Mouse (Mus musculus): ENCODE data around the gene Jhy. TPM values are rescaled to one million over a fixed set of nuclear protein-coding genes. Genes with fewer than 3 reads are reported as not detected.

Gene Jhy
- polyA plus RNA-seq, 1 experiment, result not detected

DNA sequence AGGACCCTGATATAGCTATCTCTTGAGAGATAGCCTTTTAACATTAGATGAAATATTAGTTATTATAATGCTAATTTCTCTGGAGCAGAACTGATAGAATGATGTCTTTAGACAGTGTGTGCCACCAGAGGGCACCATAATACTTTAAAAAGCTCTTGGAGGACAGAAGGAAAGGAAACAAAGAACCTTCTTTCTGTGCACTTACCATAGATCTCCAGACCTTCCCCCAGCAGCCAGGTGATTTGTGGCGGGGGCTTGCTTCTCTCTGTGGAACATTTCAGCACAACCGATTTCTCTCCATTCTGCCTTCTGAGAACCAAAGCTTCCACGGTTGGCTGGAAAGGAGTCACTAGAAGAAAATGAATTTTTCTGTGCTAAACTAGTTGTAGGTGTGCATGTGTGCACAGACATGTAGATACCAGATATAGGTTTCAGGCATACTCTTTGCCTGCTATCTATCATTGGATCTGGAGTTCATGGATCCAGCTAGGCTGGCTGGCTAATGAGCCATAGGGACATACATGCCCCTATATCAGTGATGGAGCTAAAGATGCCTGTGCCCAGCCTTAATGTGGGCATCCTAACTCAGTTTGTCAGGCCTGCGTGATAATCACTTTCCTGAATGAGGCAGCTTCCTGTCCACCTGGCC, 26.1 kb upstream of the Jhy start:
- no peak overlapping the region for H3K27ac ChIP-seq (ENCODE audit: insufficient read depth, low read depth, low read length)

DNA sequence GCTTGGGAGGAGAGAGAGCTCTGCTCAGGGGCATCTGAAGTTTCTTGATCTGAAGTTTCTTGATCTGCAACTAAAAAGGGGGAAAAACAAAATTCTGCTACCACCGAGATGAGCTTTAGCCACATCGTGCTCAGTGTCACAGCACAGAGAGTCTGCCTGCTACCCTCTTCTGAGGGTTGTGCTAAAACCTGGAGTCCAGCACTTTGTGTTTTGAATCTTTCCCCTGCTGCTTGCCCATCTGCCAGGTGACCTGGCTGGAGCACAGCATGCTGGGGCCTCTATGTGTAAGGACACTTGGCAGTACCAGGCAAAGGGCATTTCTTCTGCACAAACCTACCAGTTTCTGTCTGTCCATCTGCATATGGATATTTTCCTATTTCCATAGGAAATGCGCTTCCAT, 20.4 kb upstream of the Jhy start:
- H3K4me3 ChIP-seq (ENCODE audit: insufficient read depth, low read depth, low read length), result no peak overlapping the region
- no peaks in the 10 kb centered on the region for H3K4me1 ChIP-seq (ENCODE audit: control insufficient read depth, insufficient read depth, low read length)
- TF ChIP-seq CTCF (IDR thresholded peaks at IDR 0.05; ENCODE audit: insufficient read depth, low read depth, low read length) (no peak), POLR2A (IDR thresholded peaks at IDR 0.05; ENCODE audit: insufficient read depth, low read depth, low read length) (no peak)
- no peak overlapping the region for H3K27ac ChIP-seq (ENCODE audit: insufficient read depth, low read depth, low read length)
- 75% methylated on average over 3 of the region's 3 CpGs for WGBS

More for the DNA sequence above, 26.1 kb upstream of the Jhy start:
- 38% methylated on average over 4 of the region's 4 CpGs for WGBS
- Histone ChIP-seq H3K4me3 (ENCODE audit: insufficient read depth, low read depth, low read length) (no peak overlapping the region), H3K4me1 (ENCODE audit: control insufficient read depth, insufficient read depth, low read length) (peaks cover 5% of the 10 kb centered on the region; the same call in 1 of the 2 replicates)
- TF ChIP-seq CTCF (IDR thresholded peaks at IDR 0.05; ENCODE audit: insufficient read depth, low read depth, low read length) (no peak), POLR2A (IDR thresholded peaks at IDR 0.05; ENCODE audit: insufficient read depth, low read depth, low read length) (no peak)

DNA sequence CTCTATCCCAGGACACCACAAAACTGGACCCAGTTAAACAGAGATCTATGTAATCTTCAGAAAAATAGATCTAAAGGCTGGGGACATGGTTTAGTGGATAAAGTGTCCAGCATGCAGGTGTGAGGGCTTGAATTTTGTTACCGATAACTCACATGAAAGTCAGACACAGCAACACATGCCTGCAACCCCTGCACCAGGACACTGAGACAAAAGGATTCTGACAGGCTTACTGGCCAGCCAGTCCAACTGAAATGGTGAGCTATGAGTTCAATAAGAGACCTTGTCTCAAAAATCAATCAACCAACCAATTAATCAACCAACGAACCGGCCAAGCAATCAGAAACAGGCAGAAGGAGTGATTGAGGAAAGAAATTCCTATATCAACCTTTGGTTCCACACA, 19.8 kb upstream of the Jhy start:
- H3K27ac ChIP-seq (ENCODE audit: insufficient read depth, low read depth, low read length), result no peak overlapping the region
- TF ChIP-seq POLR2A (IDR thresholded peaks at IDR 0.05; ENCODE audit: insufficient read depth, low read depth, low read length) (no peak), CTCF (IDR thresholded peaks at IDR 0.05; ENCODE audit: insufficient read depth, low read depth, low read length) (no peak)
- H3K4me3 ChIP-seq (ENCODE audit: insufficient read depth, low read depth, low read length), result no peak overlapping the region
- 93% methylated on average over 3 of the region's 3 CpGs for WGBS
- no peaks in the 10 kb centered on the region for H3K4me1 ChIP-seq (ENCODE audit: control insufficient read depth, insufficient read depth, low read length)

DNA sequence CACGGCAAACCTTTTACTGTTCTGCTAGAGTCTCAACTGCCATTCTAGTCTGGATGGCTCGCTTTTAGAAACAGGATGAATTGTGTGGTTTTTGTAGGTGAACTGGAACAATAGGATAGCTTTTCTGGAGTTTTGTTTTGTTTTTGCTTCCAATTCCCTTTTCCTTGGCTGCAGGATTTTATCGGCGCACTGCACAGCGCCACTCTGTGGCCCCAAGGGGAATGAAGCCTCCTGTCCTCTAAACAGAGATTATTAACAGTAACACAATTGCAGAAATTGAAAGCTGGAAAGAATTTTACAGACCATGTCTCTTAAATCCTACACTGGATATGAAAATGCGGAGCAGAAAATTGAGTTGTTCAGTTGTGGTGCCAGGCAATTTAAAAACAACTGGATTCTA, 18.6 kb upstream of the Jhy start:
- Histone ChIP-seq H3K4me1 (ENCODE audit: control insufficient read depth, insufficient read depth, low read length) (no peaks in the 10 kb centered on the region), H3K27ac (ENCODE audit: insufficient read depth, low read depth, low read length) (no peak overlapping the region), H3K4me3 (ENCODE audit: insufficient read depth, low read depth, low read length) (no peak overlapping the region)
- no peak for TF ChIP-seq POLR2A (IDR thresholded peaks at IDR 0.05; ENCODE audit: insufficient read depth, low read depth, low read length)
- TF ChIP-seq CTCF (IDR thresholded peaks at IDR 0.05; ENCODE audit: insufficient read depth, low read depth, low read length), result peak; percentile 75
- WGBS, result 29% methylated on average over 6 of the region's 6 CpGs

- Histone ChIP-seq H3K4me1 (ENCODE audit: control insufficient read depth, insufficient read depth, low read length) (peaks cover 2% of the 10 kb centered on the region; the same call in 1 of the 2 replicates), H3K27ac (ENCODE audit: insufficient read depth, low read depth, low read length) (no peak overlapping the region), H3K4me3 (ENCODE audit: insufficient read depth, low read depth, low read length) (no peak overlapping the region)
- TF ChIP-seq CTCF (IDR thresholded peaks at IDR 0.05; ENCODE audit: insufficient read depth, low read depth, low read length) (no peak), POLR2A (IDR thresholded peaks at IDR 0.05; ENCODE audit: insufficient read depth, low read depth, low read length) (no peak)
- WGBS, result 78% methylated on average over 11 of the region's 11 CpGs
These were observed 10.3 kb upstream of the Jhy start for GRCm38 (mm10) chr9:40974042-40974801.

DNA sequence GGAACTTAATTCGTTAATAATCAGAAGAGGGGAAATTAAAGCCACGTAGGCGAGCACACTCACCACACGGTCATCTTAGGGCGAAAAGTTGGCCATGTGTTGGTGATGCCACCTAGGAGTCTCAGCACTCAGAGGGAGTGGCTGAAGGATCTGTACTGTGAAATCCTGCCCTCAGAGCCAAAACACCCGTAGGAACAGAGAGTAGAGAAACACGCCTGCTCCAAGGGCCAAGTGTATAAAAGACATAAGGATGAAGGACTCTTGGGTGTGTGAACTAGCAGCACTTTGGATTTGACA, 448 bp upstream of the Jhy start:
- Histone ChIP-seq H3K4me1 (ENCODE audit: control insufficient read depth, insufficient read depth, low read length) (peaks cover 7% of the 10 kb centered on the region), H3K4me3 (ENCODE audit: insufficient read depth, low read depth, low read length) (peak overlapping the region; percentile 45; the same call in 1 of the 2 replicates), H3K27ac (ENCODE audit: insufficient read depth, low read depth, low read length) (no peak overlapping the region)
- no peak for TF ChIP-seq POLR2A (IDR thresholded peaks at IDR 0.05; ENCODE audit: insufficient read depth, low read depth, low read length)
- no peak for TF ChIP-seq CTCF (IDR thresholded peaks at IDR 0.05; ENCODE audit: insufficient read depth, low read depth, low read length)
- WGBS, result 50% methylated on average over 7 of the region's 7 CpGs

- 57% methylated on average over 3 of the region's 3 CpGs for WGBS
- Histone ChIP-seq H3K4me1 (ENCODE audit: control insufficient read depth, insufficient read depth, low read length) (peaks cover 7% of the 10 kb centered on the region), H3K27ac (ENCODE audit: insufficient read depth, low read depth, low read length) (no peak overlapping the region), H3K4me3 (ENCODE audit: insufficient read depth, low read depth, low read length) (no peak overlapping the region)
- TF ChIP-seq CTCF (IDR thresholded peaks at IDR 0.05; ENCODE audit: insufficient read depth, low read depth, low read length) (no peak), POLR2A (IDR thresholded peaks at IDR 0.05; ENCODE audit: insufficient read depth, low read depth, low read length) (no peak)
These were observed 2.5 kb downstream of the Jhy start for GRCm38 (mm10) chr9:40961401-40961800.

DNA sequence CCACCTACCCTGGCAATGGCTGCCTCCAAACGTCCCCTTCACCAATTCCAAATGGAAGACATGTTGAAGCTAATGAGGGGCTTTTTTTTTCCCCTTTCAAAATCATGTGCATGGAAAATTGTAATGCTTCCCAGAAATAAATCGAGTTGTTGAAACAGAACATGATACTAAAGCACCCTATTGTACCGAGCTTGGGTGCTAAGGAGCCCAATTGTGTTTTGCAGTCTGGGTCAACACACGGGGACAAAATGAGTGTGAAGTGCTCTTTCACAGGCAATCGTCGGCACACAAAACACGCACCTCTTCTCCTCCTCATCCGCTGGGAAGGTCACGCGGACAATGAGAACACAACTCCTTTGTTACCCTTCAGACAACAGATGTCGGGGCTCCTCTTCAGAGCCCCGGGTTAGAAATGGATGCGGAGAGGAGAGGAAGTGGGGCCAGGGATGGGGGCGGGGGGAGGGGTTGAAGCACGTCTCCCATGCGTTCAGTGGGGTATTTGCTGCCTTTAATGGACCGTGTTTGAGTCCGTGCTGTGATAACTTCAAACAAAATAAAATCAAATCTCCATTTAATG, 14.8 kb downstream of the Jhy start:
- H3K27ac ChIP-seq (ENCODE audit: insufficient read depth, low read depth, low read length), result no peak overlapping the region
- H3K4me3 ChIP-seq (ENCODE audit: insufficient read depth, low read depth, low read length), result no peak overlapping the region
- TF ChIP-seq POLR2A (IDR thresholded peaks at IDR 0.05; ENCODE audit: insufficient read depth, low read depth, low read length), result no peak
- no peak for TF ChIP-seq CTCF (IDR thresholded peaks at IDR 0.05; ENCODE audit: insufficient read depth, low read depth, low read length)
- no peaks in the 10 kb centered on the region for H3K4me1 ChIP-seq (ENCODE audit: control insufficient read depth, insufficient read depth, low read length)
- WGBS, result 36% methylated on average over 18 of the region's 18 CpGs

DNA sequence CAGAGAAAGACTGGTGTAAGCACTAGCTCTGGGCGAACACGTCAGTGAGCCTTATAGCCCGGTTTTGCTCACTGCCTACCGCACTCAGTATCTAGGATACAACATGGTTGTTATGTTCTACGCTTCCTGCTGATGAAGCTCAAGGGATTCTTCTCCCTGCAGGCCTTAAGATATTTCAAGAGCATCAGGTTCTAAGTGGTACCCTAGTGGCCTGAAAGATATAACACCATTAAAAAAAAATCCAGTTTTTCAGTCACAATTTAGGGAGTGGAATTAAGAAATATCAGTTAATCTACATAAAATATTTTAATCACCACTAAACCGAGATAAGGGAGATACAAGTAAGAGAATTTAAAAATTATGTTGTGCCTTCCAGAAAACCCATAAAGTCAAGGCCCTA, 15.4 kb downstream of the Jhy start:
- no peak overlapping the region for H3K4me3 ChIP-seq (ENCODE audit: insufficient read depth, low read depth, low read length)
- H3K4me1 ChIP-seq (ENCODE audit: control insufficient read depth, insufficient read depth, low read length), result no peaks in the 10 kb centered on the region
- TF ChIP-seq POLR2A (IDR thresholded peaks at IDR 0.05; ENCODE audit: insufficient read depth, low read depth, low read length) (no peak), CTCF (IDR thresholded peaks at IDR 0.05; ENCODE audit: insufficient read depth, low read depth, low read length) (no peak)
- 96% methylated on average over 6 of the region's 6 CpGs for WGBS
- H3K27ac ChIP-seq (ENCODE audit: insufficient read depth, low read depth, low read length), result no peak overlapping the region

All from olfactory bulb, adult 2 months (tissue).